26 mouse cellular contexts compared by ENCODE assay signal in genomic region chr11:4601890-4602289, GRCm38 (mm10). TPM values are rescaled to one million over a fixed set of nuclear protein-coding genes. Genes with fewer than 3 reads are reported as not detected.
DNase-seq lines count a peak whose midpoint lies in the region; TF ChIP-seq lines count a peak whose summit lies in the region.
"Had no signal": no experiment of that assay in that cellular context is flagged by ENCODE, and none has a peak within 500 bp of the region (broad histone marks: within the 10 kb centered on the region; RNA-seq: fewer than 3 reads in every experiment).

No protein-coding gene starts in this region.

- H3K4me2 ChIP-seq in CH12.LX (ENCODE audit: insufficient read depth, low read depth, poor library complexity, severe bottlenecking): no peak overlapping the region
- H3K4me2 ChIP-seq: embryonic facial prominence, embryonic 12.5 days; forebrain, embryonic 15.5 days had no signal

- H3K79me2 ChIP-seq in CH12.LX (replicated peaks; ENCODE audit: control insufficient read depth, extremely low read depth, insufficient read depth, poor library complexity, severe bottlenecking): no peaks in the 10 kb centered on the region

- H3K4me1 ChIP-seq in CH12.LX (ENCODE audit: control insufficient read depth in 1 of 2, insufficient read depth in 2 of 2) (peaks cover 0 to 32% of the 10 kb centered on the region in 2 experiments; a peak in 2 of 4 replicates), ES-E14 (ENCODE audit: control insufficient read depth in 2 of 2, insufficient read depth in 2 of 2, low read length in 2 of 2, poor library complexity in 1 of 2) (peaks cover 0 to 4% of the 10 kb centered on the region in 2 experiments; a peak in 1 of 4 replicates)

- H3K27me3 ChIP-seq in CH12.LX (replicated peaks): no peaks in the 10 kb centered on the region
- H3K27me3 ChIP-seq: embryonic facial prominence, embryonic 12.5 days; forebrain, embryonic 15.5 days had no signal

- H3K27ac ChIP-seq in gastrocnemius, adult 2 months: peak overlapping the region; percentile 91
- H3K27ac ChIP-seq in CH12.LX (ENCODE audit: insufficient read depth, low read depth) (no peak overlapping the region), ES-E14 (ENCODE audit: insufficient read depth, low read depth, low read length, poor library complexity, severe bottlenecking) (no peak overlapping the region)
- H3K27ac ChIP-seq: embryonic facial prominence, embryonic 10.5 days; embryonic facial prominence, embryonic 12.5 days; forebrain, embryonic 15.5 days had no signal

- TF ChIP-seq CTCF in gastrocnemius, adult 2 months (IDR thresholded peaks at IDR 0.05): no peak
- TF ChIP-seq CTCF in CH12.LX (conservative IDR thresholded peaks at IDR 0.05 in 1 of 2, IDR thresholded peaks at IDR 0.05 in 1 of 2; ENCODE audit: low read depth in 2 of 2, low read length in 2 of 2): no peak

- no peak overlapping the region for H3K9ac ChIP-seq in CH12.LX (ENCODE audit: insufficient read depth, low read depth)
- no peak overlapping the region for H3K9ac ChIP-seq in ES-E14 (ENCODE audit: insufficient read depth, low read depth, low read length, poor library complexity, severe bottlenecking)
- H3K9ac ChIP-seq: embryonic facial prominence, embryonic 12.5 days; forebrain, embryonic 15.5 days; forebrain, postnatal 0 days had no signal

- H3K9me3 ChIP-seq in CH12.LX (replicated peaks; ENCODE audit: low read length): peaks cover 3% of the 10 kb centered on the region
- H3K9me3 ChIP-seq in ES-E14 (ENCODE audit: control insufficient read depth, insufficient read depth, low read depth, low read length): no peaks in the 10 kb centered on the region
- H3K9me3 ChIP-seq: embryonic facial prominence, embryonic 10.5 days; embryonic facial prominence, embryonic 12.5 days; forebrain, embryonic 15.5 days had no signal

- intact Hi-C loops in gastrocnemius, adult 2 months (cut with DNase I): no loop called here
- intact Hi-C loops in gastrocnemius, postnatal 36 days (cut with DNase I): loop anchor here (5.0 kb wide), 1 partner anchor 35 kb away; the partner anchor contains the start of gene Ascc2

- H3K4me3 ChIP-seq in gastrocnemius, adult 2 months: no peak overlapping the region; the same call in 1 of the 2 replicates
- H3K4me3 ChIP-seq in CH12.LX (replicated peaks in 1 of 3; ENCODE audit: low read depth in 2 of 3, low read length in 2 of 3, poor library complexity in 1 of 3) (no peak overlapping the region), ES-E14 (ENCODE audit: insufficient read depth in 1 of 2, low read depth in 1 of 2, low read length in 2 of 2, poor library complexity in 1 of 2, severe bottlenecking in 1 of 2) (no peak overlapping the region)
- H3K4me3 ChIP-seq: embryonic facial prominence, embryonic 10.5 days; embryonic facial prominence, embryonic 12.5 days; forebrain, embryonic 15.5 days had no signal

- in situ Hi-C loops in CH12.LX (cut with MboI; ENCODE audit: low pct_ligation_motif_present, low pct_unique_long_range_greater_than_20kb, low sequenced_read_pairs): no loop called here
- in situ Hi-C loops in ES-E14 (cut with MboI; ENCODE audit: low sequenced_read_pairs in 2 of 2, unreplicated experiment in 2 of 2): no loop called here

- DNase-seq in gastrocnemius, adult 2 months: no peak
- no peak for DNase-seq in gastrocnemius, postnatal 36 days
- DNase-seq in CH12.LX (ENCODE audit: extremely low read depth) (no peak), ES-E14 (ENCODE audit: low read depth, low spot score) (no peak)
- no peak for DNase-seq in embryo, embryonic 10 days (ENCODE audit: low spot score)
- no peak for DNase-seq in spleen, postnatal 36 days (ENCODE audit: low spot score in 2 of 2)
- DNase-seq: adrenal gland, adult 8-10 months; adrenal gland, postnatal 14 days; adrenal gland, postnatal 36 days; cerebellum, adult 11 months; cerebellum, adult 18-20 months; cerebellum, adult 8-10 months; cerebellum, adult 9-11 months; cerebellum, postnatal 14 days; cerebellum, postnatal 36 days; forebrain, postnatal 0 days had no signal

- TF ChIP-seq EP300 in CH12.LX (IDR thresholded peaks at IDR 0.05; ENCODE audit: low read length): no peak

- dilution Hi-C loops in CH12.LX (cut with MboI; ENCODE audit: extremely low pct_ligation_motif_present, extremely low pct_unique_long_range_greater_than_20kb, low sequenced_read_pairs): no loop called here

- H3K36me3 ChIP-seq in CH12.LX (replicated peaks in 1 of 2; ENCODE audit: control insufficient read depth in 1 of 2, insufficient read depth in 1 of 2, low read length in 1 of 2): no peaks in the 10 kb centered on the region
- H3K36me3 ChIP-seq in ES-E14 (ENCODE audit: control insufficient read depth, insufficient read depth, low read length, poor library complexity, severe bottlenecking): no peaks in the 10 kb centered on the region
- H3K36me3 ChIP-seq: embryonic facial prominence, embryonic 10.5 days; embryonic facial prominence, embryonic 12.5 days; forebrain, embryonic 15.5 days had no signal

- no peak for TF ChIP-seq POLR2A in CH12.LX (IDR thresholded peaks at IDR 0.05; ENCODE audit: low read depth, low read length)

- no peak for TF ChIP-seq RAD21 in CH12.LX (IDR thresholded peaks at IDR 0.05; ENCODE audit: low read depth, low read length)

TF ChIP-seq in CH12.LX, 34 proteins besides CTCF, POLR2A, EP300 and RAD21:
- no peak for TF ChIP-seq NRF1 (IDR thresholded peaks at IDR 0.05; ENCODE audit: low read depth, low read length)
- TF ChIP-seq ZNF384 (IDR thresholded peaks at IDR 0.05; ENCODE audit: low read depth, low read length): peak; percentile 72

TF ChIP-seq in ES-E14, 5 proteins besides CTCF, POLR2A, EP300 and RAD21:
- TF ChIP-seq ZNF384 (IDR thresholded peaks at IDR 0.05; ENCODE audit: low read depth, low read length) (peak; percentile 70; the same call in 1 of the 2 replicates), CHD2 (IDR thresholded peaks at IDR 0.05; ENCODE audit: low read depth, low read length) (no peak), ZC3H11A (IDR thresholded peaks at IDR 0.05; ENCODE audit: borderline replicate concordance, low read depth, low read length) (no peak), HCFC1 (IDR thresholded peaks at IDR 0.05; ENCODE audit: borderline replicate concordance, insufficient read depth, low read length) (no peak), MAFK (IDR thresholded peaks at IDR 0.05; ENCODE audit: insufficient read depth, low read depth, low read length) (no peak)
TF ChIP-seq in ES-E14: peak in this region for 1.

RNA-seq across cellular contexts. Expression of gene Mtmr3, which starts 7.2 kb away (rescaled TPM):
- 10 to 100 TPM; 48.1 to 49.5 TPM for total RNA-seq in gastrocnemius, adult 2 months (2021)
- total RNA-seq in gastrocnemius, postnatal 36 days (2021): 10 to 100 TPM; 42.5 to 43.2 TPM
- total RNA-seq in CH12.LX (2012; rRNA removed) (46.3 and 53.8 TPM in 2 replicates), CH12.LX (2014; rRNA removed) (31.7 and 32.6 TPM in 2 replicates), ES-E14 (2012; rRNA removed) (30.3 and 30.7 TPM in 2 replicates)
- 30.3 and 32.5 TPM in 2 replicates for polyA plus RNA-seq in CH12.LX (2012; ENCODE audit: insufficient read length, low read depth)

RNA-seq across cellular contexts. Expression of gene Gm11032, which starts 18.0 kb away (rescaled TPM):
- not detected for total RNA-seq in gastrocnemius, adult 2 months (2021)
- total RNA-seq in gastrocnemius, postnatal 36 days (2021): not detected
- total RNA-seq in CH12.LX (2012; rRNA removed) (not detected in 2 replicates), CH12.LX (2014; rRNA removed) (not detected in 2 replicates), ES-E14 (2012; rRNA removed) (not detected in 2 replicates)
- not detected in 2 replicates for polyA plus RNA-seq in CH12.LX (2012; ENCODE audit: insufficient read length, low read depth)
- total RNA-seq: adrenal gland, adult 18-20 months; adrenal gland, adult 8-10 months; adrenal gland, postnatal 14 days; adrenal gland, postnatal 36 days; common myeloid progenitor, adult 5-6 weeks; forebrain, postnatal 0 days had no signal
- polyA plus RNA-seq: activated CD4-positive, CD25-positive, alpha-beta regulatory T cell, adult 4 months; C2C12; embryonic facial prominence, embryonic 10.5 days; embryonic facial prominence, embryonic 12.5 days; embryonic facial prominence, embryonic 14.5 days; forebrain, embryonic 11.5 days; forebrain, embryonic 15.5 days; forebrain, postnatal 0 days; Patski had no signal

RNA-seq across cellular contexts. Expression of gene Ascc2, which starts 35.7 kb away (rescaled TPM):
- total RNA-seq in gastrocnemius, adult 2 months (2021): 10 to 100 TPM; 14.4 to 16.7 TPM
- total RNA-seq in gastrocnemius, postnatal 36 days (2021): 10 to 100 TPM; 13.3 to 16.1 TPM
- 34.6 and 37.2 TPM in 2 replicates for total RNA-seq in CH12.LX (2012; rRNA removed)
- total RNA-seq in CH12.LX (2014; rRNA removed): 25.1 and 26.0 TPM in 2 replicates
- 50.4 and 52.9 TPM in 2 replicates for polyA plus RNA-seq in CH12.LX (2012; ENCODE audit: insufficient read length, low read depth)
- total RNA-seq in ES-E14 (2012; rRNA removed): 18.9 and 23.8 TPM in 2 replicates
